Mouse (Mus musculus): ENCODE data around the gene Mmgt1. TPM values are rescaled to one million over a fixed set of nuclear protein-coding genes. Genes with fewer than 3 reads are reported as not detected.

Gene Mmgt1
- polyA plus RNA-seq, 1 experiment from 2014 or later: 67.7 TPM

DNA sequence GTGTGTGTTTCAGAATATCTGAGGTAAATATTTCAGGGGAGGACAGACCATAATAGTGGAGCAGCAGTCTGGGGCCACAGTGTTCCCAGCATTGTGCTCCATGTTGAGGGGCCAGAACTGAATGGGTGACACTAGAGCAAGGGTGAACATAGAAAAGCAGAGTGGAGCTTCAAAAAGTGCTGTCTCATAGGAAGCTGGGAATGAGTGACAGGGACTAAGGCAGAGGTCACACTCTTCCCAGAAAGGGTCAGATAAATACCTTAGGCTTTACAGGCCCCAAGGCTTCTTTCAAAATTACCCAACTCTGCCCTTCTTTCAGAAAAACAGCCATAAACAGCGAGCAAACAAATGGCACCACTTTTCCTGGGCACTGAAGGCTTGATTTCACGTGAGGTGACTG, 8.7 kb upstream of the Mmgt1 start:
- Histone ChIP-seq H3K4me1 (ENCODE audit: control insufficient read depth, insufficient read depth, low read length) (no peaks in the 10 kb centered on the region), H3K27ac (ENCODE audit: low read depth, low read length) (no peak overlapping the region), H3K9me3 (ENCODE audit: control insufficient read depth, low read length) (no peaks in the 10 kb centered on the region), H3K27me3 (ENCODE audit: control insufficient read depth, insufficient read depth, low read length) (no peaks in the 10 kb centered on the region), H3K4me2 (ENCODE audit: low read depth, low read length) (no peak overlapping the region), H3K4me3 (ENCODE audit: low read depth, low read length) (no peak overlapping the region), H3K9ac (replicated peaks; ENCODE audit: low read depth, low read length) (no peak overlapping the region), H3K36me3 (ENCODE audit: control insufficient read depth, insufficient read depth, low read length) (no peaks in the 10 kb centered on the region)
- no peak for ATAC-seq (ENCODE audit: low read depth)
- 71% methylated on average over 2 of the region's 2 CpGs for WGBS

DNA sequence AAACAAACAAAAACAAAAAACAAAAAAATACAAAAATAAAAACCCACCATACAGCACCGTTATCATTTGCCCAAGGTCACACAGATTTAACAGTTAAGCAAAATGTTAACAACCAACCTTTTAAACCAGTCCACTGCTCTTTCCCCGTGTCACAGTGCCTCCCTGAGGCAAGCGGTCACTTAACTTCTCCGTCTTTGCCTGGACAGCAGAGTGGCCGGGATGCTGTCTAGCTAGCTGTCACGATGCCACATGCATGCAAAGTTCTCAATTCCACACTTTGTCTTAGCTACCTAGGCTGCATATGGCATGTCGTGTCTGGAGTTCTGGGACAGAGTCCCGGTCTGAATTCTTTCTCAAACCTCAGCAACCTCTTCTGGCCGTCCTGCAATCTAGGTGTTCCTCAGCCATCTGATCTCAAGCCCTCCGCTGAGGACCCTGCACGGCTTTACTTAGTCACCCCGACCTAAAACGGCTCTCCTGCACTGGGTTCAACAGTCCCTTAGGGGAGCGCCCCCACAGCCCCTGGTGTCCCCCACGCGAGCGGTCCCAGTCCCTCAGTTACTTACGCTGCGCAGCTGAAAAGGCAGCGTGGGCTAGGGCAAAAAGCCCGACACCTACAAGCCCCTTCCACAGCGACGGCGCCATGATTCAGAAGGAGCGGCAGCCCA, 516 bp downstream of the Mmgt1 start:
- Histone ChIP-seq H3K9me3 (ENCODE audit: control insufficient read depth, low read length) (no peaks in the 10 kb centered on the region), H3K27me3 (ENCODE audit: control insufficient read depth, insufficient read depth, low read length) (no peaks in the 10 kb centered on the region), H3K4me3 (ENCODE audit: low read depth, low read length) (peak overlapping the region; percentile 60), H3K36me3 (ENCODE audit: control insufficient read depth, insufficient read depth, low read length) (no peaks in the 10 kb centered on the region), H3K4me1 (ENCODE audit: control insufficient read depth, insufficient read depth, low read length) (0 out of 2 replicates have a peak, but pooled peaks cover 3% of the 10 kb centered on the region), H3K27ac (ENCODE audit: low read depth, low read length) (peak overlapping the region; percentile 76), H3K4me2 (ENCODE audit: low read depth, low read length) (peak overlapping the region; percentile 53), H3K9ac (replicated peaks; ENCODE audit: low read depth, low read length) (peak overlapping the region; percentile 67)
- peak; percentile 74 for ATAC-seq (ENCODE audit: low read depth)
- 13% methylated on average over 22 of the region's 25 CpGs for WGBS

DNA sequence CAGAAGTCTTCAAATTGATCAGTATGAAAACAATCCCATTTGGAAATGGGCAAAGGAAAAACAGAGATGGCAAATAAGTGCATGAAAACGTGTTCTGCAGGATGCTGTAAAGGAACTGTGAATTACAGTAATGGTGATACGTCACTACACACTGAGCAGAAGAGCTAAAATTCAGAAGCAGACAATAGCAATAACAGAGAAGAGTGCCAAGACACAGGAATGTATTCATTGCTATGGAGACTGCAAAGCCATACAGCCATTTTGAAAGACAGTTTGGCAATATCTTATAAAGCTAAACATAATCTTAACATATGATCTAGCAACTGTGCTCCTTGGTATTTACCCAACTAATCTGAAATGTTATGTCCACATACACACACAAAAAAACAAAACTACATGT, 19.7 kb downstream of the Mmgt1 start:
- 68% methylated on average over 2 of the region's 2 CpGs for WGBS
- no peak for ATAC-seq (ENCODE audit: low read depth)
- H3K4me3 ChIP-seq (ENCODE audit: low read depth, low read length): no peak overlapping the region
- no peaks in the 10 kb centered on the region for H3K36me3 ChIP-seq (ENCODE audit: control insufficient read depth, insufficient read depth, low read length)
- no peaks in the 10 kb centered on the region for H3K9me3 ChIP-seq (ENCODE audit: control insufficient read depth, low read length)
- H3K27ac ChIP-seq (ENCODE audit: low read depth, low read length): no peak overlapping the region
- H3K4me2 ChIP-seq (ENCODE audit: low read depth, low read length): no peak overlapping the region
- no peaks in the 10 kb centered on the region for H3K27me3 ChIP-seq (ENCODE audit: control insufficient read depth, insufficient read depth, low read length)
- H3K9ac ChIP-seq (replicated peaks; ENCODE audit: low read depth, low read length): no peak overlapping the region
- no peaks in the 10 kb centered on the region for H3K4me1 ChIP-seq (ENCODE audit: control insufficient read depth, insufficient read depth, low read length)

GRCm38 (mm10) chrX:56572465-56572864, 25.4 kb downstream of the Mmgt1 start:
- no peak overlapping the region for H3K27ac ChIP-seq (ENCODE audit: low read depth, low read length)
- no peak overlapping the region for H3K4me2 ChIP-seq (ENCODE audit: low read depth, low read length)
- H3K9ac ChIP-seq (replicated peaks; ENCODE audit: low read depth, low read length): no peak overlapping the region
- no peaks in the 10 kb centered on the region for H3K36me3 ChIP-seq (ENCODE audit: control insufficient read depth, insufficient read depth, low read length)
- H3K4me1 ChIP-seq (ENCODE audit: control insufficient read depth, insufficient read depth, low read length): no peaks in the 10 kb centered on the region
- no peak overlapping the region for H3K4me3 ChIP-seq (ENCODE audit: low read depth, low read length)
- no peaks in the 10 kb centered on the region for H3K27me3 ChIP-seq (ENCODE audit: control insufficient read depth, insufficient read depth, low read length)
- 25% methylated on average over 6 of the region's 6 CpGs for WGBS
- no peak for ATAC-seq (ENCODE audit: low read depth)
- no peaks in the 10 kb centered on the region for H3K9me3 ChIP-seq (ENCODE audit: control insufficient read depth, low read length)

DNA sequence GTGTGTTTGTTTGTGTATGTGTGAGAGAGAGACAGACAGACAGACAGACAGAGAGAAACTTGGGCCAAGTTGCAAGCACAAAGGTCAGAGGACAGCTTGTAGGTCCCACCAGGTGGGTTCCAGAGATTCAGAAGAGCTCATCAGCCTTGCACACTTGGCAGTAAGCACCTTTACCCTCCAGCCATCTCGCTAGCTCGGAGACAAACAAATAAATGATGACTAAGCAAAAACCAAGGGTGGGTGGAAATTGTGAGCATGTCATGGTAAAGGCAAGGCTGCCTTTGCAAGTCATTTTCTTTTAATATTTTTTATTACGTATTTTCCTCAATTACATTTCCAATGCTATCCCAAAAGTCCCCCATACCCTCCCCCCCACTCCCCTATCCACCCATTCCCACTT, 44.3 kb downstream of the Mmgt1 start:
- no peak overlapping the region for H3K4me3 ChIP-seq (ENCODE audit: low read depth, low read length)
- no peak overlapping the region for H3K4me2 ChIP-seq (ENCODE audit: low read depth, low read length)
- H3K4me1 ChIP-seq (ENCODE audit: control insufficient read depth, insufficient read depth, low read length): no peaks in the 10 kb centered on the region
- H3K9me3 ChIP-seq (ENCODE audit: control insufficient read depth, low read length): no peaks in the 10 kb centered on the region
- 82% methylated on average over 3 of the region's 3 CpGs for WGBS
- no peaks in the 10 kb centered on the region for H3K27me3 ChIP-seq (ENCODE audit: control insufficient read depth, insufficient read depth, low read length)
- H3K9ac ChIP-seq (replicated peaks; ENCODE audit: low read depth, low read length): no peak overlapping the region
- no peak for ATAC-seq (ENCODE audit: low read depth)
- no peaks in the 10 kb centered on the region for H3K36me3 ChIP-seq (ENCODE audit: control insufficient read depth, insufficient read depth, low read length)
- no peak overlapping the region for H3K27ac ChIP-seq (ENCODE audit: low read depth, low read length)

- no peak for ATAC-seq (ENCODE audit: low read depth)
- Histone ChIP-seq H3K27ac (ENCODE audit: low read depth, low read length) (no peak within 1 kb of the TSS), H3K4me1 (ENCODE audit: control insufficient read depth, insufficient read depth, low read length) (no peaks in the 10 kb centered on the region), H3K9me3 (ENCODE audit: control insufficient read depth, low read length) (no peaks in the 10 kb centered on the region), H3K4me2 (ENCODE audit: low read depth, low read length) (no peak within 1 kb of the TSS), H3K36me3 (ENCODE audit: control insufficient read depth, insufficient read depth, low read length) (no peaks in the 10 kb centered on the region), H3K4me3 (ENCODE audit: low read depth, low read length) (no peak within 1 kb of the TSS), H3K27me3 (ENCODE audit: control insufficient read depth, insufficient read depth, low read length) (no peaks in the 10 kb centered on the region), H3K9ac (replicated peaks; ENCODE audit: low read depth, low read length) (no peak within 1 kb of the TSS)
- 86% methylated on average over 7 of the region's 7 CpGs for WGBS
These were observed 48.4 kb downstream of the Mmgt1 start, which contains the start of gene Gm648 for GRCm38 (mm10) chrX:56549506-56549905. Gene Gm648 (minus strand): TSS chrX:56549606.

DNA sequence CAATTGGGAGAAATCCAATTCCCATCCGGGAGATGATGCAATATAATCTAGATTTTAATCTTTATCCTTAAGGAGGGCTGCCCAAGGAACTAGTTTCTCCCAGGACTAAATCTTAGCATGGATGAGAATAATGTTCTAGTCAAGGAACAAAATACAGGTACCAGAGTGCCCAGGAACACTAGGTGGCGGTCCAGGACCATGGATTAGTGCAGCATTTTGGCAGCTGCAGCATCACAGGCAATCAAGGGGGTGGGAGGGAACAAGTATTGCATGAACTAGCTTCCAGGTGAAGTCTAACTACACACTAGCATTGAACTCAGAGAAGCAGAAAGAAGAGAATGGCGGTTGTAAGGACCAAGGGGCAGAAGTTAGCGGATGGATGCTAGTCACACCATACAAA, 60.7 kb downstream of the Mmgt1 start:
- no peaks in the 10 kb centered on the region for H3K9me3 ChIP-seq (ENCODE audit: control insufficient read depth, low read length)
- no peak; the same call in 1 of the 2 replicates for ATAC-seq (ENCODE audit: low read depth)
- no peaks in the 10 kb centered on the region for H3K36me3 ChIP-seq (ENCODE audit: control insufficient read depth, insufficient read depth, low read length)
- H3K4me2 ChIP-seq (ENCODE audit: low read depth, low read length): no peak overlapping the region
- 57% methylated on average over 4 of the region's 4 CpGs for WGBS
- no peak overlapping the region for H3K9ac ChIP-seq (replicated peaks; ENCODE audit: low read depth, low read length)
- H3K27me3 ChIP-seq (ENCODE audit: control insufficient read depth, insufficient read depth, low read length): no peaks in the 10 kb centered on the region
- H3K4me1 ChIP-seq (ENCODE audit: control insufficient read depth, insufficient read depth, low read length): no peaks in the 10 kb centered on the region
- H3K4me3 ChIP-seq (ENCODE audit: low read depth, low read length): no peak overlapping the region
- no peak overlapping the region for H3K27ac ChIP-seq (ENCODE audit: low read depth, low read length)

Small RNAs within 50 kb of the gene (microRNA-seq; reads per million reads assigned to microRNA genes)
- gene Mir5116: not detected

Other genes starting within 250 kb of the Mmgt1 start
- gene Smim10l2a, start 223.5 kb downstream of the Mmgt1 start, polyA plus RNA-seq (2014; fragmentation: Nextera tagmentation; extraction: Ambion mirVana): 28.6 and 36.3 TPM in 2 replicates
- gene Gm2174, start 150.1 kb downstream of the Mmgt1 start, polyA plus RNA-seq (2014; fragmentation: Nextera tagmentation; extraction: Ambion mirVana): 1.3 TPM in 1 of 2 replicates, not detected in the other
- gene Ints6l, start 143.2 kb downstream of the Mmgt1 start, polyA plus RNA-seq (2014; fragmentation: Nextera tagmentation; extraction: Ambion mirVana): 22.1 and 23.1 TPM in 2 replicates
- gene Gm10477, start 73.3 kb downstream of the Mmgt1 start, polyA plus RNA-seq (2014; fragmentation: Nextera tagmentation; extraction: Ambion mirVana): not detected in 2 replicates
- gene Gm648, start 48.5 kb downstream of the Mmgt1 start, polyA plus RNA-seq (2014; fragmentation: Nextera tagmentation; extraction: Ambion mirVana): 0.44 TPM in 1 of 2 replicates, not detected in the other
- gene Slc9a6, start 11.7 kb upstream of the Mmgt1 start, polyA plus RNA-seq (2014; fragmentation: Nextera tagmentation; extraction: Ambion mirVana): 42.3 and 55.0 TPM in 2 replicates
- 216 and 247 TPM in 2 replicates for gene Fhl1, start 133.7 kb upstream of the Mmgt1 start, polyA plus RNA-seq (2014; fragmentation: Nextera tagmentation; extraction: Ambion mirVana)
- 0.40 and 1.0 TPM in 2 replicates for gene Map7d3, start 224.3 kb upstream of the Mmgt1 start, polyA plus RNA-seq (2014; fragmentation: Nextera tagmentation; extraction: Ambion mirVana)

All from neural tube, embryonic 14.5 days (tissue).